9 mouse cellular contexts compared by ENCODE assay signal in the genomic region with DNA sequence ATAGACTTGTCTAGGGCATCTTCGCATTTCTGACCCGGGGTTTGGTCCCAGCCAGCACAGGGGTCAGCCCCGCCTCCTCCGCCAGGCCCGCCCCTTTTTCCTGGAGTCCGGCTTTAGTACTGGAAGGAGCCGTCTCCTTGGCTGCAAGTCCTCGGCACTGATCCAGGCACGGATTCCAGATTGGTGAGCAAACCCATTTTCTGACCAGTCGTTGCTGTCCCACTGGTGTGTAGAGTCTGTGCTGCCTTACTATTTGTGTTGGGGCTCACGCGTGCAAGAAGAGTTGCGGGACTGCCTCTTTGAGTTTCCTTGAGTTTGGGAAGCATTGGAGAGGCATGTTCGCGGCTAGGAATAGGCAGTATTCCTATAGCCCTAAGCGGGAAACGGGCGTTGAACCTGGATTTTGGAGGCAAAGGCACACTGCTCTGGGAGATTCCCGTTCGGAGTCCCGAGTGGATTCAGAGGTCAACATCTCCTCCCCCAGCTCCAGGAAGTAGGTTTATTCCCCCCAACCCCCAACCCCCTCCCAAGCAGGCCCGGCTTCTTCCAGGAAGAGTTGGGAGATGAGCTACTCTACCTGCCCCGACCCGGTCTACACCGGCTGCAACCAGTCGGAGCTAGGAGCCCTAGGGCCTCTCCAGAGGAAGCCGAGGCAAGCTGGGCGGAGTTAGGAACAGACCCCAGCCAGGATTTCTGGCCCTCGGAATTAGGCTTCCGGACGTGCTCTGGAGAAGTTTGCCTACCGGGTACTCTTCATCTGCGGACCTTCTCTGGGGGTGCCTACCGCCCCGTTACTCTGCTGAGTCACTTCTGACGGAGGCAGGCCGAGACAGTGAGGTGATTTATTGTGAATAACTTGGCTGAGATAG. TPM values are rescaled to one million over a fixed set of nuclear protein-coding genes. Genes with fewer than 3 reads are reported as not detected.
DNase-seq lines count a peak whose midpoint lies in the region; ATAC-seq lines count a peak whose summit lies in the region.
"Had no signal": no experiment of that assay in that cellular context is flagged by ENCODE, and none has a peak within 500 bp of the region (broad histone marks: within the 10 kb centered on the region; RNA-seq: fewer than 3 reads in every experiment).

Gene Trim6, plus strand, starts transcription at position 93 of the 869 bp plus-strand sequence.

- peak; percentile 81 for ATAC-seq in common myeloid progenitor, adult 5-6 weeks (replicated peaks; ENCODE audit: low read depth, poor library complexity, severe bottlenecking)
- peak; percentile 79 for ATAC-seq in intestine, embryonic 14.5 days (replicated peaks; ENCODE audit: low FRiP score, low TSS enrichment, low read depth)
- ATAC-seq in liver, embryonic 13.5 days (ENCODE audit: low read depth), result peak; percentile 78
- ATAC-seq in monocyte, adult 5-6 weeks (replicated peaks; ENCODE audit: insufficient number of reproducible peaks, low FRiP score, low TSS enrichment, poor library complexity, severe bottlenecking), result 0 out of 2 replicates have a peak, but pooled peaks have one; percentile 22

- H3K4me1 ChIP-seq in intestine, embryonic 14.5 days (replicated peaks; ENCODE audit: control insufficient read depth, insufficient read depth, low read length), result no peaks in the 10 kb centered on the region
- peaks cover 7% of the 10 kb centered on the region for H3K4me1 ChIP-seq in liver, embryonic 13.5 days (replicated peaks)

- no peak within 1 kb of the TSS for H3K27ac ChIP-seq in intestine, embryonic 14.5 days (ENCODE audit: low read depth)
- H3K27ac ChIP-seq in liver, embryonic 13.5 days, result no peak within 1 kb of the TSS

- WGBS in intestine, embryonic 14.5 days, result 3% methylated on average over 37 of the region's 37 CpGs
- 1% methylated on average over 37 of the region's 37 CpGs for WGBS in liver, embryonic 13.5 days (ENCODE audit: insufficient replicate concordance)

- no peaks in the 10 kb centered on the region for H3K36me3 ChIP-seq in intestine, embryonic 14.5 days (ENCODE audit: control insufficient read depth, insufficient read depth, low read length)
- H3K36me3 ChIP-seq in liver, embryonic 13.5 days, result no peaks in the 10 kb centered on the region

- peak within 1 kb of the TSS; percentile 56 for H3K4me2 ChIP-seq in intestine, embryonic 14.5 days (ENCODE audit: low read length)
- H3K4me2 ChIP-seq in liver, embryonic 13.5 days, result peak within 1 kb of the TSS; percentile 75

- DNase-seq in layer of hippocampus, adult 11-12 months (ENCODE audit: low spot score), result peak; percentile 8
- no peak for DNase-seq in layer of hippocampus, adult 9-10 months (ENCODE audit: low spot score)
- DNase-seq in gastrocnemius, postnatal 36 days, result peak; percentile 66 to 81
- DNase-seq in intestine, embryonic 14.5 days (ENCODE audit: low spot score), result peak; percentile 73
- peak; percentile 10 for DNase-seq in liver, embryonic 13.5 days
- peak; percentile 39 for DNase-seq in thymus, postnatal 4 days

- peak within 1 kb of the TSS; percentile 37 for H3K4me3 ChIP-seq in intestine, embryonic 14.5 days (ENCODE audit: low read depth, low read length)
- peak within 1 kb of the TSS; percentile 59 for H3K4me3 ChIP-seq in liver, embryonic 13.5 days (replicated peaks)

- intact Hi-C loops in gastrocnemius, postnatal 36 days (cut with DNase I), result no loop called here

- H3K27me3 ChIP-seq in intestine, embryonic 14.5 days (replicated peaks; ENCODE audit: control insufficient read depth, insufficient read depth, low read length), result no peaks in the 10 kb centered on the region
- H3K27me3 ChIP-seq in liver, embryonic 13.5 days, result no peaks in the 10 kb centered on the region

- H3K9ac ChIP-seq in intestine, embryonic 14.5 days (ENCODE audit: low read length), result peak within 1 kb of the TSS; percentile 38
- peak within 1 kb of the TSS; percentile 61; the same call in 1 of the 2 replicates for H3K9ac ChIP-seq in liver, embryonic 13.5 days

- H3K9me3 ChIP-seq in intestine, embryonic 14.5 days (ENCODE audit: control insufficient read depth, low read length), result no peaks in the 10 kb centered on the region
- no peaks in the 10 kb centered on the region for H3K9me3 ChIP-seq in liver, embryonic 13.5 days (replicated peaks)

RNA-seq across cellular contexts. Expression of gene Trim6, which starts in this region (rescaled TPM):
- 3.0 and 3.2 TPM in 2 replicates for total RNA-seq in common myeloid progenitor, adult 5-6 weeks (2017)
- under 1 TPM in 1 of 2 experiments, not detected in 1; 0.20 TPM for total RNA-seq in gastrocnemius, postnatal 36 days (2021)
- 1.6 TPM in 2 replicates for polyA plus RNA-seq in intestine, embryonic 14.5 days (2014; fragmentation: Nextera tagmentation; extraction: Ambion mirVana)
- 0.77 and 0.89 TPM in 2 replicates for polyA plus RNA-seq in liver, embryonic 13.5 days (2015; fragmentation: Nextera tagmentation; extraction: Ambion mirVana)
- total RNA-seq in monocyte, adult 5-6 weeks (2017), result 0.21 to 1.6 TPM in 2 of 3 replicates, not detected in the other
- total RNA-seq: MEL had no signal

Comparison
In these comparisons a context has a peak if more than half of its experiments do, and no peak if none do; other contexts are left out.
1. Peak in DNase-seq in gastrocnemius, postnatal 36 days; RNA of the gene not detected or under 1 TPM.
2. Peak in DNase-seq, ATAC-seq, H3K4me3 ChIP-seq, H3K9ac ChIP-seq and H3K4me2 ChIP-seq in liver, embryonic 13.5 days; RNA of the gene not detected or under 1 TPM.
3. ATAC-seq: peak in every context shown above with its lines; median percentile 81 in common myeloid progenitor, adult 5-6 weeks; 79 in intestine, embryonic 14.5 days; 78 in liver, embryonic 13.5 days; 22 in monocyte, adult 5-6 weeks.